Mouse (Mus musculus) ES-Bruce4 (cell line): Measurements from ENCODE around the gene Suv39h2. TPM values are rescaled to one million over a fixed set of nuclear protein-coding genes. Genes with fewer than 3 reads are reported as not detected.

ENCODE experiments used
- H3K27ac ChIP-seq: 2 replicates; pipeline ENCODE4 v1.5.1; 2012; ENCODE audit warnings: low read length, inconsistent platforms; ENCODE audit not compliant: insufficient read depth
- H3K27me3 ChIP-seq: 2 replicates; pipeline ENCODE4 v1.6.1; 2012; ENCODE audit warnings: mild to moderate bottlenecking, low read length, inconsistent platforms; ENCODE audit not compliant: control insufficient read depth, poor library complexity, insufficient read depth, severe bottlenecking
- H3K36me3 ChIP-seq: 2 replicates; pipeline ENCODE4 v1.6.1; 2012; ENCODE audit warnings: inconsistent platforms, mild to moderate bottlenecking, low read length, moderate library complexity; ENCODE audit not compliant: control insufficient read depth, poor library complexity, insufficient read depth, severe bottlenecking
- H3K4me1 ChIP-seq: one replicate; pipeline ENCODE4 v1.8.1; 2011; ENCODE audit warnings: low read length; ENCODE audit not compliant: control insufficient read depth, insufficient read depth
- H3K4me3 ChIP-seq: 2 replicates; pipeline ENCODE4 v1.5.1; 2011; ENCODE audit warnings: low read depth, mild to moderate bottlenecking, low read length
- H3K9ac ChIP-seq: 2 replicates; pipeline ENCODE4 v1.6.1; 2012; ENCODE audit warnings: low read depth, mild to moderate bottlenecking, inconsistent platforms; ENCODE audit not compliant: poor library complexity, severe bottlenecking
- H3K9me3 ChIP-seq: replicated peaks from 2 replicates; pipeline ENCODE4 v1.6.1; 2012; ENCODE audit warnings: mild to moderate bottlenecking, low read length, inconsistent platforms; ENCODE audit not compliant: control insufficient read depth, poor library complexity, insufficient read depth, severe bottlenecking
- CTCF ChIP-seq: IDR thresholded peaks from one replicate; pipeline ENCODE4 v1.8.1; 2011; ENCODE audit warnings: low read depth, low read length
- EP300 ChIP-seq: IDR thresholded peaks from 2 replicates; pipeline ENCODE4 v1.6.1; 2011; ENCODE audit warnings: low read depth, low read length; ENCODE audit not compliant: insufficient read depth
- POLR2A ChIP-seq: IDR thresholded peaks from one replicate; pipeline ENCODE4 v1.8.1; 2011; ENCODE audit warnings: low read length; ENCODE audit not compliant: insufficient read depth
- polyA plus RNA-seq: library from polyadenylated mRNA; stranded (reverse); fragments of >200 nt; gene quantifications from 2 replicates; pipeline ENCODE4 v1.2.4, GENCODE M21; 2011; ENCODE audit warnings: low read depth; ENCODE audit not compliant: missing spikeins, insufficient read depth, insufficient read length

Gene Suv39h2
- polyA plus RNA-seq, 1 experiment: 33.9 TPM

- no peaks in the 10 kb centered on the region for H3K9me3 ChIP-seq
- no peak overlapping the region for H3K27ac ChIP-seq
- H3K9ac ChIP-seq: no peak overlapping the region
- peak overlapping the region; percentile 51 for H3K4me3 ChIP-seq
- no peaks in the 10 kb centered on the region for H3K36me3 ChIP-seq
- TF ChIP-seq EP300 (no peak), CTCF (no peak), POLR2A (no peak)
- peaks cover 1% of the 10 kb centered on the region for H3K4me1 ChIP-seq
- no peaks in the 10 kb centered on the region for H3K27me3 ChIP-seq
These were observed 55.9 kb downstream of the Suv39h2 start for GRCm38 (mm10) chr2:3418883-3419431.

DNA sequence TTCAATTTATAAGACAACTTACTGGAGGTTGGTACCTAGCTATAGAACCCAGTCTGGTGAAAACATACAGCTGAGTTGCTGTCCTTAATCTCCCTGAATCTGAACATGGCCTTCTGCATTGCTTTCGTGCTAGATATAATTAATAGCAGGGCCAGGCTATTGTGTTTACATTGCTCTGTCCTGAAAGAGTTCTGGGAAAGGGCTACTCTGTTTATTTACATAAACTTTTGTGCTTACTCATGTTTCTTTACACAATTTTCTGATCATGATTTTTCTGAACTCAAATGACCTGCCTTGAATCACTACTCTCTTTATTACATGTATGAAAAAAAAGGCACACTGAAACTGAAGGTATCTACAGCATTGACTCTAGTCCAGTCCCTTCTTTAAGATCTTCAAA lies 59.2 kb downstream of the Suv39h2 start:
- H3K27ac ChIP-seq: no peak overlapping the region
- H3K4me3 ChIP-seq: no peak overlapping the region
- no peak overlapping the region for H3K9ac ChIP-seq

GRCm38 (mm10) chr2:3414241-3414640 lies 60.6 kb downstream of the Suv39h2 start:
- Histone ChIP-seq H3K27ac (no peak overlapping the region), H3K4me1 (no peaks in the 10 kb centered on the region), H3K27me3 (no peaks in the 10 kb centered on the region), H3K9me3 (no peaks in the 10 kb centered on the region), H3K4me3 (no peak overlapping the region), H3K9ac (no peak overlapping the region), H3K36me3 (no peaks in the 10 kb centered on the region)
- TF ChIP-seq CTCF: peak; percentile 80
- no peak for TF ChIP-seq EP300

More for the DNA sequence above, 59.2 kb downstream of the Suv39h2 start:
- peaks cover 1% of the 10 kb centered on the region for H3K4me1 ChIP-seq
- no peaks in the 10 kb centered on the region for H3K27me3 ChIP-seq
- no peaks in the 10 kb centered on the region for H3K9me3 ChIP-seq
- H3K36me3 ChIP-seq: no peaks in the 10 kb centered on the region
- TF ChIP-seq POLR2A (no peak), EP300 (no peak), CTCF (no peak)

- Histone ChIP-seq H3K27me3 (no peaks in the 10 kb centered on the region), H3K27ac (no peak overlapping the region), H3K4me3 (no peak overlapping the region), H3K36me3 (no peaks in the 10 kb centered on the region), H3K9me3 (no peaks in the 10 kb centered on the region), H3K9ac (no peak overlapping the region), H3K4me1 (no peaks in the 10 kb centered on the region)
- no peak for TF ChIP-seq EP300
- TF ChIP-seq POLR2A: no peak
- TF ChIP-seq CTCF: no peak
These were observed 67.1 kb downstream of the Suv39h2 start for GRCm38 (mm10) chr2:3407756-3408155.

- Histone ChIP-seq H3K9ac (no peak overlapping the region), H3K36me3 (no peaks in the 10 kb centered on the region), H3K4me3 (no peak overlapping the region), H3K27me3 (no peaks in the 10 kb centered on the region), H3K4me1 (no peaks in the 10 kb centered on the region), H3K27ac (no peak overlapping the region), H3K9me3 (no peaks in the 10 kb centered on the region)
- TF ChIP-seq EP300 (no peak), POLR2A (no peak), CTCF (no peak)
These were observed 68.8 kb downstream of the Suv39h2 start for GRCm38 (mm10) chr2:3405981-3406380.

Other genes with a start within 250 kb of the Suv39h2 start
- gene Nmt2, start 190.8 kb downstream of the Suv39h2 start, polyA plus RNA-seq: 119 TPM in 2 replicates
- 17.1 and 19.0 TPM in 2 replicates for gene Rpp38, start 142.4 kb downstream of the Suv39h2 start, polyA plus RNA-seq
- 5.9 and 8.7 TPM in 2 replicates for gene Acbd7, start 138.9 kb downstream of the Suv39h2 start, polyA plus RNA-seq
- gene Olah, start 77.8 kb downstream of the Suv39h2 start, polyA plus RNA-seq: not detected in 2 replicates
- not detected in 2 replicates for gene Meig1, start 52.4 kb downstream of the Suv39h2 start, polyA plus RNA-seq
- gene Dclre1c, start 50.9 kb downstream of the Suv39h2 start, polyA plus RNA-seq: 14.7 and 15.2 TPM in 2 replicates
- 4.4 and 4.7 TPM in 2 replicates for gene Gm45902, start 37.8 kb upstream of the Suv39h2 start, polyA plus RNA-seq
- gene Hspa14, start 37.8 kb upstream of the Suv39h2 start, polyA plus RNA-seq: 111 and 128 TPM in 2 replicates
- 0.79 and 1.4 TPM in 2 replicates for gene Cdnf, start 38.0 kb upstream of the Suv39h2 start, polyA plus RNA-seq
- gene Fam107b, start 95.5 kb upstream of the Suv39h2 start, polyA plus RNA-seq: 46.0 and 54.4 TPM in 2 replicates